20 mouse cellular contexts compared by ENCODE assay signal in genomic region chr1:4722333-4722931, GRCm38 (mm10).
A peak's percentile ranks its signal among the peaks of the same experiment; 100 is the strongest.
DNase-seq lines count a peak whose midpoint lies in the region; ATAC-seq and TF ChIP-seq lines count a peak whose summit lies in the region.
"Had no signal": no experiment of that assay in that cellular context is flagged by ENCODE, and none has a peak within 500 bp of the region (broad histone marks: within the 10 kb centered on the region; RNA-seq: fewer than 3 reads in every experiment).

No protein-coding gene starts in this region.

- peak; percentile 83 for ATAC-seq in frontal cortex, adult (ENCODE audit: low TSS enrichment)
- ATAC-seq in activated CD4-positive, CD25-positive, alpha-beta regulatory T cell, adult 4 months: no peak
- ATAC-seq: forebrain, embryonic 16.5 days; inflammation-experienced regulatory T-cells, adult 6 months had no signal

- no peak for TF ChIP-seq CTCF in left cerebral cortex, adult 2 months (IDR thresholded peaks at IDR 0.05)

- DNase-seq in frontal cortex, postnatal 36 days (ENCODE audit: low spot score in 2 of 2): no peak
- peak; percentile 6 for DNase-seq in left cerebral cortex, adult 11 months (ENCODE audit: low spot score)
- no peak for DNase-seq in left cerebral cortex, adult 2 months (ENCODE audit: extremely low spot score in 1 of 2, low spot score in 2 of 2)
- DNase-seq in right cerebral cortex, adult 18-20 months: peak; percentile 1
- no peak for DNase-seq in right cerebral cortex, postnatal 10 days (ENCODE audit: low spot score in 2 of 2)
- peak; percentile 59 for DNase-seq in testis, postnatal 14 days (ENCODE audit: low spot score)
- DNase-seq: adrenal gland, postnatal 10 days; cerebellum, adult 11 months; cerebellum, postnatal 25 days; kidney, adult 2 months; kidney, postnatal 4 days; lung, postnatal 10 days; thymus, postnatal 14 days had no signal

- H3K4me3 ChIP-seq in left cerebral cortex, adult 2 months: no peak overlapping the region
- H3K4me3 ChIP-seq: embryonic facial prominence, embryonic 15.5 days; hindbrain, embryonic 13.5 days; limb, embryonic 10.5 days had no signal

- intact Hi-C loops in left cerebral cortex, adult 2 months (cut with DNase I): no loop called here

- no peak overlapping the region for H3K27ac ChIP-seq in left cerebral cortex, adult 2 months
- H3K27ac ChIP-seq: embryonic facial prominence, embryonic 15.5 days; hindbrain, embryonic 13.5 days; limb, embryonic 10.5 days had no signal

Comparison
In these comparisons a context has a peak if more than half of its experiments do, and no peak if none do; other contexts are left out.
1. DNase-seq: peak in left cerebral cortex, adult 11 months (single experiment), right cerebral cortex, adult 18-20 months (single experiment) and testis, postnatal 14 days (single experiment); none in frontal cortex, postnatal 36 days (0 of 2), left cerebral cortex, adult 2 months (0 of 2) and right cerebral cortex, postnatal 10 days (0 of 2).